Mouse (Mus musculus) kidney, embryonic 16.5 days (tissue): ENCODE measurements around the gene Nxnl1. TPM values are rescaled to one million over a fixed set of nuclear protein-coding genes. Genes with fewer than 3 reads are reported as not detected.

ENCODE experiments used
- ATAC-seq: fragments of 200-750 bp; cut with Nextera tagmentation; 2 replicates; pipeline ENCODE4 v1.8.0; 2017; ENCODE audit warnings: moderate TSS enrichment; ENCODE audit not compliant: low FRiP score, low TSS enrichment
- H3K27ac ChIP-seq: fragments of 300-500 bp; sonication (generic); 2 replicates; pipeline ENCODE4 v1.5.1; 2014; ENCODE audit warnings: low read length
- H3K27me3 ChIP-seq: fragments of 300-500 bp; sonication (generic); 2 replicates; pipeline ENCODE4 v1.6.1; 2014; ENCODE audit warnings: low read length, control low read depth, mixed read lengths; ENCODE audit not compliant: insufficient read depth
- H3K36me3 ChIP-seq: fragments of 300-500 bp; sonication (generic); 2 replicates; pipeline ENCODE4 v1.6.1; 2014; ENCODE audit warnings: low read length, control low read depth, mixed read lengths; ENCODE audit not compliant: insufficient read depth
- H3K4me1 ChIP-seq: fragments of 300-500 bp; sonication (generic); 2 replicates; pipeline ENCODE4 v1.6.1; 2014; ENCODE audit warnings: low read length, control low read depth, mixed read lengths; ENCODE audit not compliant: insufficient read depth
- H3K4me2 ChIP-seq: fragments of 300-500 bp; sonication (generic); replicated peaks from 2 replicates; pipeline ENCODE4 v1.6.1; 2014; ENCODE audit warnings: low read depth, low read length
- H3K4me3 ChIP-seq: fragments of 300-500 bp; sonication (generic); 2 replicates; pipeline ENCODE4 v1.5.1; 2014; ENCODE audit warnings: mild to moderate bottlenecking, low read length
- H3K9ac ChIP-seq: fragments of 300-500 bp; sonication (generic); replicated peaks from 2 replicates; pipeline ENCODE4 v1.6.1; 2014; ENCODE audit warnings: low read length
- H3K9me3 ChIP-seq: fragments of 300-500 bp; sonication (generic); 2 replicates; pipeline ENCODE4 v1.6.1; 2016; ENCODE audit warnings: low read length, control low read depth
- WGBS: fragments of 180-500 bp; shearing (Covaris S2); extraction: QIAGEN DNeasy Blood & Tissue Kit; methylation state at CpG from one replicate; pipeline ENCODE4 v1.1.7; 2014; 5-methylcytosine and 5-hydroxymethylcytosine counted together
- polyA plus RNA-seq: library from polyadenylated mRNA; unstranded; fragments of >200 nt; fragmentation: Nextera tagmentation; extraction: Ambion mirVana; gene quantifications from 2 replicates; pipeline ENCODE4 v1.2.1, GENCODE M21; 2015

Gene Nxnl1
- polyA plus RNA-seq, 1 experiment from 2014 or later = 0.24 TPM

- H3K36me3 ChIP-seq = no peaks in the 10 kb centered on the region
- no peak overlapping the region for H3K27ac ChIP-seq
- H3K9me3 ChIP-seq = peaks cover 6% of the 10 kb centered on the region; the same call in 1 of the 2 replicates
- 77% methylated on average over 3 of the region's 3 CpGs for WGBS
- H3K4me2 ChIP-seq = no peak overlapping the region
- H3K27me3 ChIP-seq = peaks cover 49% of the 10 kb centered on the region
- ATAC-seq = no peak
- no peak overlapping the region for H3K4me3 ChIP-seq
- peaks cover 11% of the 10 kb centered on the region for H3K4me1 ChIP-seq
- no peak overlapping the region for H3K9ac ChIP-seq
Observed at GRCm38 (mm10) chr8:71560071-71560470, 6.3 kb downstream of the Nxnl1 start.

- peak overlapping the region; percentile 62 for H3K4me3 ChIP-seq
- H3K4me1 ChIP-seq = peaks cover 11% of the 10 kb centered on the region
- peaks cover 49% of the 10 kb centered on the region for H3K27me3 ChIP-seq
- H3K4me2 ChIP-seq = peak overlapping the region; percentile 84
- H3K36me3 ChIP-seq = no peaks in the 10 kb centered on the region
- peak; percentile 70 for ATAC-seq
- H3K9me3 ChIP-seq = peaks cover 3% of the 10 kb centered on the region; the same call in 1 of the 2 replicates
- H3K9ac ChIP-seq = peak overlapping the region; percentile 73
- 1% methylated on average over 24 of the region's 24 CpGs for WGBS
- no peak overlapping the region for H3K27ac ChIP-seq
Observed at GRCm38 (mm10) chr8:71558958-71559690, 7.3 kb downstream of the Nxnl1 start.

GRCm38 (mm10) chr8:71558071-71558957 is 8.1 kb downstream of the Nxnl1 start, which contains the start of gene Tmem221:
TSS of gene Tmem221 (minus strand) at chr8:71558871.
- H3K4me3 ChIP-seq = peak within 1 kb of the TSS; percentile 62
- H3K4me1 ChIP-seq = peaks cover 11% of the 10 kb centered on the region
- WGBS = 4% methylated on average over 70 of the region's 70 CpGs
- H3K9ac ChIP-seq = peak within 1 kb of the TSS; percentile 73
- ATAC-seq = peak; percentile 33
- peak within 1 kb of the TSS; percentile 84 for H3K4me2 ChIP-seq
- no peak within 1 kb of the TSS for H3K27ac ChIP-seq
- H3K36me3 ChIP-seq = no peaks in the 10 kb centered on the region
- H3K9me3 ChIP-seq = no peaks in the 10 kb centered on the region
- H3K27me3 ChIP-seq = peaks cover 49% of the 10 kb centered on the region

- Histone ChIP-seq H3K4me2 (no peak overlapping the region), H3K36me3 (no peaks in the 10 kb centered on the region), H3K4me3 (no peak overlapping the region), H3K27ac (peak overlapping the region; percentile 36; the same call in 1 of the 2 replicates), H3K9me3 (no peaks in the 10 kb centered on the region), H3K4me1 (peaks cover 25% of the 10 kb centered on the region), H3K9ac (0 out of 2 replicates have a peak overlapping the region, but pooled peaks have one; percentile 11), H3K27me3 (peaks cover 21% of the 10 kb centered on the region)
- no peak for ATAC-seq
- 76% methylated on average over 2 of the region's 2 CpGs for WGBS
Observed at GRCm38 (mm10) chr8:71554644-71555043, 11.8 kb downstream of the Nxnl1 start.

GRCm38 (mm10) chr8:71554001-71554400 is 12.4 kb downstream of the Nxnl1 start:
- ATAC-seq = no peak
- H3K9ac ChIP-seq = no peak overlapping the region
- H3K9me3 ChIP-seq = no peaks in the 10 kb centered on the region
- no peaks in the 10 kb centered on the region for H3K36me3 ChIP-seq
- peak overlapping the region; percentile 36; the same call in 1 of the 2 replicates for H3K27ac ChIP-seq
- no peak overlapping the region for H3K4me2 ChIP-seq
- 75% methylated on average over 6 of the region's 6 CpGs for WGBS
- peaks cover 16% of the 10 kb centered on the region for H3K27me3 ChIP-seq
- H3K4me1 ChIP-seq = peaks cover 21% of the 10 kb centered on the region
- no peak overlapping the region for H3K4me3 ChIP-seq

- peaks cover 7% of the 10 kb centered on the region for H3K27me3 ChIP-seq
- WGBS = 29% methylated on average over 6 of the region's 6 CpGs
- peak; percentile 55 for ATAC-seq
Observed at GRCm38 (mm10) chr8:71552770-71553169, 13.6 kb downstream of the Nxnl1 start.

GRCm38 (mm10) chr8:71550754-71551153 is 15.6 kb downstream of the Nxnl1 start:
- Histone ChIP-seq H3K27me3 (no peaks in the 10 kb centered on the region), H3K36me3 (peaks cover 28% of the 10 kb centered on the region), H3K9ac (no peak overlapping the region), H3K9me3 (no peaks in the 10 kb centered on the region), H3K4me1 (peaks cover 14% of the 10 kb centered on the region), H3K4me3 (no peak overlapping the region), H3K4me2 (no peak overlapping the region), H3K27ac (peak overlapping the region; percentile 67; the same call in 1 of the 2 replicates)
- 64% methylated on average over 7 of the region's 7 CpGs for WGBS
- ATAC-seq = no peak

More at GRCm38 (mm10) chr8:71552770-71553169, 13.6 kb downstream of the Nxnl1 start:
- Histone ChIP-seq H3K4me1 (peaks cover 14% of the 10 kb centered on the region), H3K36me3 (peaks cover 12% of the 10 kb centered on the region), H3K9ac (peak overlapping the region; percentile 26; the same call in 1 of the 2 replicates), H3K4me3 (no peak overlapping the region), H3K27ac (peak overlapping the region; percentile 92), H3K4me2 (no peak overlapping the region), H3K9me3 (no peaks in the 10 kb centered on the region)

GRCm38 (mm10) chr8:71547590-71547989 is 18.8 kb downstream of the Nxnl1 start:
- H3K36me3 ChIP-seq = peaks cover 30% of the 10 kb centered on the region
- H3K9ac ChIP-seq = no peak overlapping the region
- no peak overlapping the region for H3K27ac ChIP-seq
- H3K9me3 ChIP-seq = no peaks in the 10 kb centered on the region
- H3K27me3 ChIP-seq = no peaks in the 10 kb centered on the region
- no peak overlapping the region for H3K4me3 ChIP-seq
- WGBS = 85% methylated on average over 7 of the region's 7 CpGs
- H3K4me1 ChIP-seq = peaks cover 19% of the 10 kb centered on the region
- no peak for ATAC-seq
- H3K4me2 ChIP-seq = no peak overlapping the region

- Histone ChIP-seq H3K27ac (no peak overlapping the region), H3K9ac (no peak overlapping the region), H3K4me2 (no peak overlapping the region), H3K4me3 (no peak overlapping the region), H3K27me3 (no peaks in the 10 kb centered on the region), H3K9me3 (no peaks in the 10 kb centered on the region), H3K36me3 (peaks cover 30% of the 10 kb centered on the region), H3K4me1 (peaks cover 11% of the 10 kb centered on the region)
- WGBS = 92% methylated on average over 11 of the region's 11 CpGs
- no peak for ATAC-seq
Observed at GRCm38 (mm10) chr8:71545053-71545452, 21.3 kb downstream of the Nxnl1 start.
